Mouse (Mus musculus): ENCODE results near the gene Pde4d. TPM values are rescaled to one million over a fixed set of nuclear protein-coding genes. Genes with fewer than 3 reads are reported as not detected.

The Pde4d gene
- polyA plus RNA-seq, 1 experiment: not detected

- no peak overlapping the region for H3K4me3 ChIP-seq (ENCODE audit: insufficient read depth, low read depth, low read length)
- no peak overlapping the region for H3K27ac ChIP-seq (ENCODE audit: insufficient read depth, low read depth, low read length)
- WGBS: 88% methylated on average over 4 of the region's 4 CpGs
- H3K4me1 ChIP-seq (ENCODE audit: control insufficient read depth, insufficient read depth, low read length): peaks cover 6% of the 10 kb centered on the region
- TF ChIP-seq CTCF (IDR thresholded peaks at IDR 0.05; ENCODE audit: insufficient read depth, low read depth, low read length) (no peak), POLR2A (IDR thresholded peaks at IDR 0.05; ENCODE audit: insufficient read depth, low read depth, low read length) (no peak)
Observed at GRCm38 (mm10) chr13:109681699-109682293, 1232.0 kb downstream of the Pde4d start.

- Histone ChIP-seq H3K4me1 (ENCODE audit: control insufficient read depth, insufficient read depth, low read length) (peaks cover 6% of the 10 kb centered on the region), H3K27ac (ENCODE audit: insufficient read depth, low read depth, low read length) (no peak overlapping the region), H3K4me3 (ENCODE audit: insufficient read depth, low read depth, low read length) (no peak overlapping the region)
- TF ChIP-seq CTCF (IDR thresholded peaks at IDR 0.05; ENCODE audit: insufficient read depth, low read depth, low read length) (no peak), POLR2A (IDR thresholded peaks at IDR 0.05; ENCODE audit: insufficient read depth, low read depth, low read length) (no peak)
- 84% methylated on average over 10 of the region's 10 CpGs for WGBS
Observed at GRCm38 (mm10) chr13:109683001-109683400, 1233.3 kb downstream of the Pde4d start.

- Histone ChIP-seq H3K27ac (ENCODE audit: insufficient read depth, low read depth, low read length) (no peak overlapping the region), H3K4me3 (ENCODE audit: insufficient read depth, low read depth, low read length) (peak overlapping the region; percentile 38; the same call in 1 of the 2 replicates), H3K4me1 (ENCODE audit: control insufficient read depth, insufficient read depth, low read length) (peaks cover 6% of the 10 kb centered on the region)
- no peak for TF ChIP-seq CTCF (IDR thresholded peaks at IDR 0.05; ENCODE audit: insufficient read depth, low read depth, low read length)
- TF ChIP-seq POLR2A (IDR thresholded peaks at IDR 0.05; ENCODE audit: insufficient read depth, low read depth, low read length): no peak
- 54% methylated on average over 3 of the region's 3 CpGs for WGBS
Observed at GRCm38 (mm10) chr13:109684985-109685295, 1235.2 kb downstream of the Pde4d start.

DNA sequence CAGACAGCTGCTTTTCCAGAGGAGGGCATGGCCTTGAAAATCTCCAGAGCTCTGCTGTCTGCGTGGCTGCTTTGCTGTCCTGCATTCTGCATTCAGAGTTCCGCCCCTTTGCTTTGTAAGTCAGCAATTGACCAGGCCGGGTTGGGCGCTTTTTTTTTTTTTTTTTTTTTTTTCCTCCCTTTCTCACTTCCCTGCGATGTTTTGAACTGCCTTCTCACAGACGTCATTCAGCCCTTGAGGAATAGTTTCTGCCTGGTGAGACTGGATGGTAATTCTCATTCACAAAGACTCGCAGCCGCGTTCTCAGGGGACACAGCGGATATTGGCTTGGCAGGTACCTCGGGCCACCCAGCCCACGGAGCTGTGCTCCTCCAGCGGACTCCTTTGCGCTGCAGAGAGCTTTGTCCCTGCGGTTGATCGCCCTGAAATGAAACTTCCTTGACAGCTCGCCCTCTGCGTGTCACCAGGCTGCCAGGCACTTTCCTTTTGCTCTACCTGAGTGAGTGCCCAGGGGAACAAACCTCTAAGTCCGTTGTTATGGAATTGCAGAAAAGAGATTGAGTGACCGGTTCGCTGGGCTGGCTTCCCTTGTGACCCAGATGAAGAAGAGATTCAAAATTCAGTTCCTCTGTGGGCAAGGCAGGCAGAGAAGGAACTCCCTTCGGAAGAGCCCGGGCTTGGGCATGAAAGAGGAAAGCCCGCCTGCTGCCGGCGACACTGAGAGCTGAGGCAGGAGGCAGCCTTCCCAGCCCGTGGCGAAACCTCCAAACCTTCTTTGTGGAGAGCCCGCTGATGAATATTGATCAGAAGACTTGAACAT is 1235.8 kb downstream of the Pde4d start:
- no peak for TF ChIP-seq POLR2A (IDR thresholded peaks at IDR 0.05; ENCODE audit: insufficient read depth, low read depth, low read length)
- no peak for TF ChIP-seq CTCF (IDR thresholded peaks at IDR 0.05; ENCODE audit: insufficient read depth, low read depth, low read length)
- H3K4me3 ChIP-seq (ENCODE audit: insufficient read depth, low read depth, low read length): peak overlapping the region; percentile 38
- H3K4me1 ChIP-seq (ENCODE audit: control insufficient read depth, insufficient read depth, low read length): peaks cover 6% of the 10 kb centered on the region
- WGBS: 20% methylated on average over 29 of the region's 29 CpGs
- no peak overlapping the region for H3K27ac ChIP-seq (ENCODE audit: insufficient read depth, low read depth, low read length)

DNA sequence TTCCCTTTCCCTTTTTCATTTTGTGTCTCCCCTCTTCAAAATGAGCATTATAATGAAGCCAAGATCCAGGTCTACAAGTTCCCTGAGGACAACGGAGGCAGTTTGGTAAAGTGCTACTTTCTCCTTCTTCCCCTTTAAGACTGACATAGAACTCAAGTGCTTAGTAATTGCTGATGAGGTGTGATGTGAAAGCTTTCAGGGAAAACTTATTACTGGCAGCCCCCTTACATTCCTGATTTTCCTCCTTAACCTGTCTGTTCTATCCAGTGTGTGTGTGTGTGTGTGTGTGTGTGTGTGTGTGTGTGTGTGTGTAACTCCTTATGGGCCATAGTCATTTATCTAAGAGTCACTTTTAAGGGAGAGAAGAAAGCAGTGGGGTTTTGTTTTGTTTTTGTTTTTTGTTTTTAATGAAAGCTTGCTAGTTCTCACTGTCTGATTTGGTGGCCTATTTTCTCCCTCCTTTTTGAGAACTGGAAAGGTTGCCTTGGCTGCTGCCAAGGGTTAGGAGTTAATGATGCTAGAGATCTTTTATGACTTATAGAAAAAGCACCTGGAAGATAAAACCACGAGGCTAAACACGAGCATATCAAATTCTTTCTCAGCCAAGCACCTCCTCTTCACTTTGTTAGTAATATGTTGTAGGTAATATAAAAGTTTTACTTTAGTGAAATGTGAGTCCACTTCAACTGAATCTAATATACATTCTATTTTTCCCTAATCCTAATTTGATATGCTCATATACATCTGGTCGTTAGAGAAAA is 1236.5 kb downstream of the Pde4d start:
- 28% methylated on average over 4 of the region's 4 CpGs for WGBS
- Histone ChIP-seq H3K4me3 (ENCODE audit: insufficient read depth, low read depth, low read length) (peak overlapping the region; percentile 38), H3K27ac (ENCODE audit: insufficient read depth, low read depth, low read length) (no peak overlapping the region), H3K4me1 (ENCODE audit: control insufficient read depth, insufficient read depth, low read length) (peaks cover 6% of the 10 kb centered on the region)
- TF ChIP-seq POLR2A (IDR thresholded peaks at IDR 0.05; ENCODE audit: insufficient read depth, low read depth, low read length): no peak
- TF ChIP-seq CTCF (IDR thresholded peaks at IDR 0.05; ENCODE audit: insufficient read depth, low read depth, low read length): no peak

DNA sequence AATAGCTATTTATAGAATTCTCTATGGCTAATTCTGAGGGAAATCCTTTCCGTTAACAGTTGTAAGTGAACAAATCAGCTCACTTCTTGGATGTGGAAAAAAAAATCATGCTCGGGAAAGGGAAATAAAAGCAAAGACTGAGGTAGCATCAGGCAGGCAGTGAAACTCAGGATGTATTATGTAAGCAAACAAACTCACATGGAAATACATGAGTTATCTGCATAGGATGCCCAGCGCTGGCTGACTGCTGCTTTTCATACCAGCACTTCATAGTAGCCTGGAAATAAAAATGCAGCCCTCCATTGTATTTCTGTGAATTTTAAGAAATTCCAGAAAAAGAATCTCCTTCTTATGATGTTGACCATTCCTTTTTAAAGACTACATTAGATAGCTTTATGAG is 1237.2 kb downstream of the Pde4d start:
- no peak overlapping the region for H3K27ac ChIP-seq (ENCODE audit: insufficient read depth, low read depth, low read length)
- TF ChIP-seq POLR2A (IDR thresholded peaks at IDR 0.05; ENCODE audit: insufficient read depth, low read depth, low read length): no peak
- TF ChIP-seq CTCF (IDR thresholded peaks at IDR 0.05; ENCODE audit: insufficient read depth, low read depth, low read length): no peak
- WGBS: 42% methylated on average over 3 of the region's 3 CpGs

DNA sequence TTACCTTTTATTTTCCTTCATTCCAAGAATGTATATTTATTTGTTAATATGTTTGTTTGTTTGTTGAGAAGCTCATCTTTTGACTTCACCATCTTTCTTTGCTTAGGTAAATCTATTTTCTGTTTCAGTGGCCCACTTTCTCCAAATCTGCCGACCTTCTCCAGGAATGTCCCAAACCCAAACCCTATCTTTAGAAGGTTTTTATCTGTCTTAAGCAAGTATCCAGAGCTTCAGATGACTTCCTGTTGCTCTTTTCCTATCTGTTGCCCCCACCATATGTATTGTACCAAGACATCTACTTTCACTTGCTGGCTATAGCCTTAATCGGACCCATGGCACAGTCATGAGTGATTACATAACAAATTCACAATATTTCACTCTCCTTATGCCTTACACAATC is 1238.4 kb downstream of the Pde4d start:
- TF ChIP-seq CTCF (IDR thresholded peaks at IDR 0.05; ENCODE audit: insufficient read depth, low read depth, low read length) (no peak), POLR2A (IDR thresholded peaks at IDR 0.05; ENCODE audit: insufficient read depth, low read depth, low read length) (no peak)
- Histone ChIP-seq H3K27ac (ENCODE audit: insufficient read depth, low read depth, low read length) (no peak overlapping the region), H3K4me3 (ENCODE audit: insufficient read depth, low read depth, low read length) (no peak overlapping the region), H3K4me1 (ENCODE audit: control insufficient read depth, insufficient read depth, low read length) (peaks cover 6% of the 10 kb centered on the region)
- WGBS: 94% methylated on average over 2 of the region's 2 CpGs

More for the DNA sequence above, 1237.2 kb downstream of the Pde4d start:
- Histone ChIP-seq H3K4me3 (ENCODE audit: insufficient read depth, low read depth, low read length) (no peak overlapping the region), H3K4me1 (ENCODE audit: control insufficient read depth, insufficient read depth, low read length) (peaks cover 6% of the 10 kb centered on the region)

- Histone ChIP-seq H3K27ac (ENCODE audit: insufficient read depth, low read depth, low read length) (no peak overlapping the region), H3K4me3 (ENCODE audit: insufficient read depth, low read depth, low read length) (no peak overlapping the region), H3K4me1 (ENCODE audit: control insufficient read depth, insufficient read depth, low read length) (peaks cover 6% of the 10 kb centered on the region)
- 93% methylated on average over 3 of the region's 3 CpGs for WGBS
- TF ChIP-seq POLR2A (IDR thresholded peaks at IDR 0.05; ENCODE audit: insufficient read depth, low read depth, low read length) (no peak), CTCF (IDR thresholded peaks at IDR 0.05; ENCODE audit: insufficient read depth, low read depth, low read length) (no peak)
Observed at GRCm38 (mm10) chr13:109689176-109689575, 1239.4 kb downstream of the Pde4d start.

- peaks cover 2% of the 10 kb centered on the region; the same call in 1 of the 2 replicates for H3K4me1 ChIP-seq (ENCODE audit: control insufficient read depth, insufficient read depth, low read length)
- H3K27ac ChIP-seq (ENCODE audit: insufficient read depth, low read depth, low read length): no peak overlapping the region
- TF ChIP-seq CTCF (IDR thresholded peaks at IDR 0.05; ENCODE audit: insufficient read depth, low read depth, low read length): no peak
- TF ChIP-seq POLR2A (IDR thresholded peaks at IDR 0.05; ENCODE audit: insufficient read depth, low read depth, low read length): no peak
- WGBS: 61% methylated on average over 5 of the region's 5 CpGs
- no peak overlapping the region for H3K4me3 ChIP-seq (ENCODE audit: insufficient read depth, low read depth, low read length)
Observed at GRCm38 (mm10) chr13:109690558-109690957, 1240.8 kb downstream of the Pde4d start.
